Mouse (Mus musculus) midbrain, embryonic 15.5 days (tissue): ENCODE data around the gene Usp47. TPM values are rescaled to one million over a fixed set of nuclear protein-coding genes. Genes with fewer than 3 reads are reported as not detected.
"Not testable (repeated sequence)": the region's sequence is repeated elsewhere in the genome, so short reads cannot be mapped to it uniquely, and the experiment has no call there.

Source experiments
- ATAC-seq: fragments of 200-750 bp; cut with Nextera tagmentation; replicated peaks from 2 replicates; pipeline ENCODE4 v1.8.0; 2017; ENCODE audit warnings: moderate TSS enrichment
- H3K27ac ChIP-seq: fragments of 300-500 bp; sonication (generic); 2 replicates; pipeline ENCODE4 v1.5.1; 2015; ENCODE audit warnings: mild to moderate bottlenecking, inconsistent platforms
- H3K27me3 ChIP-seq: fragments of 300-500 bp; sonication (generic); replicated peaks from 2 replicates; pipeline ENCODE4 v1.6.1; 2015; ENCODE audit warnings: inconsistent platforms
- H3K36me3 ChIP-seq: fragments of 300-500 bp; sonication (generic); replicated peaks from 2 replicates; pipeline ENCODE4 v1.6.1; 2015; ENCODE audit warnings: inconsistent platforms
- H3K4me1 ChIP-seq: fragments of 300-500 bp; sonication (generic); 2 replicates; pipeline ENCODE4 v1.6.1; 2015; ENCODE audit warnings: inconsistent platforms
- H3K4me2 ChIP-seq: fragments of 300-500 bp; sonication (generic); 2 replicates; pipeline ENCODE4 v1.6.1; 2015; ENCODE audit warnings: inconsistent platforms, mild to moderate bottlenecking, moderate library complexity
- H3K4me3 ChIP-seq: fragments of 300-500 bp; sonication (generic); 2 replicates; pipeline ENCODE4 v1.5.1; 2015; ENCODE audit warnings: mild to moderate bottlenecking, inconsistent platforms
- H3K9ac ChIP-seq: fragments of 300-500 bp; sonication (generic); 2 replicates; pipeline ENCODE4 v1.6.1; 2015; ENCODE audit warnings: mild to moderate bottlenecking, inconsistent platforms
- H3K9me3 ChIP-seq: fragments of 300-500 bp; sonication (generic); 2 replicates; pipeline ENCODE4 v1.6.1; 2016; ENCODE audit warnings: inconsistent platforms
- WGBS: fragments of 180-500 bp; shearing (Covaris S2); methylation state at CpG from one replicate; pipeline ENCODE4 v1.1.7; 2015; ENCODE audit warnings: mixed read lengths; 5-methylcytosine and 5-hydroxymethylcytosine counted together
- polyA plus RNA-seq: library from polyadenylated mRNA; unstranded; fragments of >200 nt; fragmentation: Nextera tagmentation; extraction: Ambion mirVana; gene quantifications from 2 replicates; pipeline ENCODE4 v1.2.1, GENCODE M21; 2015

The Usp47 gene
- polyA plus RNA-seq, 1 experiment from 2014 or later, result 82.5 TPM

DNA sequence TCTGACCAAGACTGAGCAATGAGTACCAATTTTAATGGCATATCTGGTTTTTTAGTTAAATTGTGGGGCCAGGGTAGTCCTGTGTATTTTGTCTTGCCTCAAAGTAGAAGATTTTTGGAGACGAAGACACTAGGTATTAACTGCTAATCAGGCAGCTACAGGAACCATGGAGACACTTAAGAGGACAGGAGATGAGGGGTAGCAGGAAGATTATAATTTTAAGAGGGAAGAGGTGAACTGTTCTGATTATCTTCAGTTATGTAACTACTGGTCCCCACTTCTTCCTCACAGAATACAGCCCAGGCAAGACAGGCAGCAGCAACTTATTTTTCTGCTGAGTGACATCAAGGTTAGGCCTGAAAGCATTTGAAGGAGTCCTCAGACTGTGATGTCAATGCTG, 21.9 kb downstream of the Usp47 start:
- Histone ChIP-seq H3K4me1 (no peaks in the 10 kb centered on the region), H3K4me2 (no peak overlapping the region), H3K9ac (no peak overlapping the region), H3K27ac (no peak overlapping the region), H3K9me3 (no peaks in the 10 kb centered on the region), H3K4me3 (no peak overlapping the region), H3K27me3 (no peaks in the 10 kb centered on the region), H3K36me3 (no peaks in the 10 kb centered on the region)
- ATAC-seq, result no peak
- 87% methylated on average over 1 of the region's 1 CpGs for WGBS

GRCm38 (mm10) chr7:112045794-112046388, 22.6 kb downstream of the Usp47 start:
- Histone ChIP-seq H3K36me3 (no peaks in the 10 kb centered on the region), H3K4me2 (no peak overlapping the region), H3K4me3 (no peak overlapping the region), H3K9me3 (no peaks in the 10 kb centered on the region), H3K27me3 (no peaks in the 10 kb centered on the region), H3K9ac (no peak overlapping the region), H3K4me1 (no peaks in the 10 kb centered on the region), H3K27ac (no peak overlapping the region)
- ATAC-seq, result no peak
- WGBS, result 80% methylated on average over 3 of the region's 3 CpGs

DNA sequence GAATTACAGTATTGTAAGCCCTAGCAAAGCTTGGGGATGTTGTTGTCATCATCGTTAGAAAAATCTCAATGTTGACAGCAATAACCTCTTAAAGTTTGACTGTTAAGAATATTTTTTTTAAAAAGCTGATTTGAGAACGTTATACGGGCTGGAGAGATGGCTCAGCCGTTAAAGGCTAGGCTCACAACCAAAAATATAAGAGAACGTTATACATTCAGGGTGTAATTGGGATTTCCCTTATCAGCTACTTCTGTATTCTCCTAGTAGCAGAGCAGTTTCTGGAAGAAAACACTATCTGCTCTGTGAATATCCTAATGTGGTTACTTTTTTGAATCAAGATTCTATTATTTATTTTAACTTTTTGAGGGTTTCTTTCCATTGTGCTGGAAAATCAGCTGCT, 25.3 kb downstream of the Usp47 start:
- WGBS, result 95% methylated on average over 5 of the region's 5 CpGs
- H3K36me3 ChIP-seq, result no peaks in the 10 kb centered on the region
- H3K4me1 ChIP-seq, result no peaks in the 10 kb centered on the region
- H3K4me2 ChIP-seq, result no peak overlapping the region
- no peak overlapping the region for H3K4me3 ChIP-seq
- H3K9me3 ChIP-seq, result no peaks in the 10 kb centered on the region
- no peak for ATAC-seq
- no peak overlapping the region for H3K27ac ChIP-seq
- H3K9ac ChIP-seq, result no peak overlapping the region
- no peaks in the 10 kb centered on the region for H3K27me3 ChIP-seq

DNA sequence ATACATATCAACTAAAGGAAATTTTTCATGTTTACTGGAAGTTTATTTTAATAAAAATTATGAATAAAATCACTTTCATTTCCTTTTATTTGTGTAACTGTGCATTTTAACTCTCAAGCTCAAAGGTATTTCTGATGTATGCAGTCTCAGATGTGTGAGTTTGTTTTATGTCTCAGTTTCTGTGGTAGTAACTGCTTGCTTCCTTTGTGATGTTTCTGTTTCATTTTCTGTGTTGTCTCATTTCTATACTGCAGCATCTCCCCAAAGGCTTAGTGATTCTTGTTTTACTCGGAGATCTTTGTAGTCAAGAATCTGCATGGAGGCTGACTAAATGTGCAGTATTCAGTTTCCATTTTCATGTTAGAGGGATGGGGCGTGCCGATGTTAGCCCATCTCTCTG, 30.4 kb downstream of the Usp47 start:
- H3K27me3 ChIP-seq, result no peaks in the 10 kb centered on the region
- no peak overlapping the region for H3K9ac ChIP-seq
- H3K4me1 ChIP-seq, result no peaks in the 10 kb centered on the region
- 80% methylated on average over 3 of the region's 3 CpGs for WGBS
- ATAC-seq, result no peak
- no peak overlapping the region for H3K4me3 ChIP-seq
- H3K9me3 ChIP-seq, result no peaks in the 10 kb centered on the region
- no peak overlapping the region for H3K27ac ChIP-seq
- no peak overlapping the region for H3K4me2 ChIP-seq
- H3K36me3 ChIP-seq, result peaks cover 17% of the 10 kb centered on the region

DNA sequence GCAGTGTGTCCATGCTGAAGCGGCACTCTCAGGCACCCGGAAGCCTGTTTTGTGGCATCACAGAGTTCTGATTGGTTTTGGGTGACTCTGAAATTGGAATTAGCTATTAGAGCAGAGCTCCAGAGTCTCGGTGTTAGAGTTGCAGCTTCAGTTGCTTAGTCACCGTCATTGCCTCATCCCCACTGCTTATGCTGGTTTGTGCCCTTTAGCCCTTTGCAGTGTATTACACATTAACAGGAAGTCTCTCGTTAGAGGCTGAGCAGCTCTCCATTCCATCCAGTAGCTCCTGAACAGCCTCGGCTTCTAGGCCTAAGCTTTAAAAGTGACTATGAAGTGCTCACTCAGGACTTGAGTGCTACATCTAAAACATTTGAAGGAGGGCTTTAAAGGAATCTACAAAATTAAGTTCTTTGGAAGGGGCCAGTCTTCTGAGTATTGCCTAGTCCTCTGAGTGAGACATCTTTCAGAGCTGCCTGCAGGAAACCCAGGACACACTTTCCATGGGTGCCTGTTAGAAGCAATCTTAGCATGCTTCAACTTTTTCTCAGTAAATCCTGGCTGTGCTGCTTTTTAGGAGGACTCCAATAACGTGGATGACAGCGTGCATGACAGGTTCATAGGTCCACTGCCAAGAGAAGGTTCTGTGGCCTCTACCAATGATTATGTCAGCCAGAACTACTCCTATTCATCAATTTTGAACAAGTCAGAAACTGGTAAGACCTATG, 32.8 kb downstream of the Usp47 start:
- WGBS, result 87% methylated on average over 8 of the region's 8 CpGs
- Histone ChIP-seq H3K9ac (no peak overlapping the region), H3K4me2 (no peak overlapping the region), H3K36me3 (peaks cover 17% of the 10 kb centered on the region), H3K4me3 (no peak overlapping the region), H3K9me3 (no peaks in the 10 kb centered on the region), H3K27me3 (no peaks in the 10 kb centered on the region), H3K4me1 (no peaks in the 10 kb centered on the region), H3K27ac (no peak overlapping the region)
- ATAC-seq, result no peak

DNA sequence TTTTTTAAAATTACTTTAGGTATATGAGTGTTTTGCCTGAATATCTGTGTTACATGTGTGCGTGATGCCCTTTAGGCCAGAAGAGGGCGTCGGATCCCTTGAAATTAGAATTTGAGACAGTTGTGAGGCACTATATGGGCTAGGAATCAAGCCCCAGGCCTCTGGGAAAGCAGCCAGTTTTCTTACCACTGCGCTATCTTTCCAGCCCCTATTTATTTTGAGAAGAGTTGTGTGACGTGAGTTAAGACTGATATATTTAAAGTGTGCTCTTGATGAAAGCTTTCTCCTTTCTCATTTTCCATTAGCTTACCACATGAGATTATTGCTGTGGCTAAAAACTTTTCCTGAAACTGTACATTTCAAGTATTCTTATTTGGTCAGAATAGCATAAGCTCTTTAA, 51.6 kb downstream of the Usp47 start:
- H3K9ac ChIP-seq, result no peak overlapping the region
- no peaks in the 10 kb centered on the region for H3K9me3 ChIP-seq
- 93% methylated on average over 5 of the region's 5 CpGs for WGBS
- no peaks in the 10 kb centered on the region for H3K27me3 ChIP-seq
- no peak overlapping the region for H3K4me2 ChIP-seq
- no peak overlapping the region for H3K27ac ChIP-seq
- no peak for ATAC-seq
- peaks cover 4% of the 10 kb centered on the region; the same call in 1 of the 2 replicates for H3K36me3 ChIP-seq
- no peak overlapping the region for H3K4me3 ChIP-seq
- H3K4me1 ChIP-seq, result no peaks in the 10 kb centered on the region

DNA sequence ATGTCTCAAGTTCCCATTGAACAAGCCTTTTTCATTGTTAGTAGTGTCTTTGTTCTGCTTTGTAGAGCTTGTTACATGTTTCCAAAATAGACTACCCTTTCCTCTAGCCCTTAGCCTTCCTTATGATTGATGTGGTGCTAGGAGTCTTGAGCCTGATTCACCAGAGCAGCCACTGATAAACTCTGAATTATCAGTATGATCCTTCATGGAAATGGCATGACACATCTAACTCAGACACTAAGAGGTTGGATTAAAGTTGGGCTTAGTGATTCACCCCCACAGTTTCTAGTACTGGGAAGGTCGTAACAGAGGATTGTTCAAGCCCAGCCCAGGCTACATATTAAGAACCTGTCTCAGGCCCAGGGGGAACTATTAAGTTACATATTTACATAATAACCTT, 59.3 kb downstream of the Usp47 start:
- H3K9ac ChIP-seq, result no peak overlapping the region
- H3K27me3 ChIP-seq, result no peaks in the 10 kb centered on the region
- no peak overlapping the region for H3K4me3 ChIP-seq
- H3K4me1 ChIP-seq, result no peaks in the 10 kb centered on the region
- H3K36me3 ChIP-seq, result peaks cover 26% of the 10 kb centered on the region
- 92% methylated on average over 1 of the region's 1 CpGs for WGBS
- H3K9me3 ChIP-seq, result no peaks in the 10 kb centered on the region
- no peak overlapping the region for H3K27ac ChIP-seq
- no peak overlapping the region for H3K4me2 ChIP-seq
- ATAC-seq, result no peak

DNA sequence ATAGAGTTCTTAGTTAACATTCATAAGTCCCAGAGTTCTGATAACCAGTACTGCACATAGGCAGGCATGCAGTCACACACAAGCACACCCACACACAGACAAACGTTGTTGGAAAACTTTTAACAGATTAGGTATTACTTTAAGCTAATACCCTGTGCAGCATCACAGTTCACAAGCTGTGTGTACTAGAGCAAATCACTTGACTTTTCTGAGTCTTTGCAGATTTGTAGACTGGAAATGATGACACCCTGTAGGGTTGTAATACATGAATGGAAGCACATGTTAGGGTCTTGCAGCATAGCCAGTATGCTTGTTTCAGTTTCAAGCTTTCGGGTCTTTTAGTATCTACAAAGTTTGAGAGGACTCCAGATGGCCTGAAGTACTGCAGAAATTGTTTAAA, 60.9 kb downstream of the Usp47 start:
- Histone ChIP-seq H3K36me3 (peaks cover 30% of the 10 kb centered on the region), H3K4me1 (no peaks in the 10 kb centered on the region)
- ATAC-seq, result no peak

DNA sequence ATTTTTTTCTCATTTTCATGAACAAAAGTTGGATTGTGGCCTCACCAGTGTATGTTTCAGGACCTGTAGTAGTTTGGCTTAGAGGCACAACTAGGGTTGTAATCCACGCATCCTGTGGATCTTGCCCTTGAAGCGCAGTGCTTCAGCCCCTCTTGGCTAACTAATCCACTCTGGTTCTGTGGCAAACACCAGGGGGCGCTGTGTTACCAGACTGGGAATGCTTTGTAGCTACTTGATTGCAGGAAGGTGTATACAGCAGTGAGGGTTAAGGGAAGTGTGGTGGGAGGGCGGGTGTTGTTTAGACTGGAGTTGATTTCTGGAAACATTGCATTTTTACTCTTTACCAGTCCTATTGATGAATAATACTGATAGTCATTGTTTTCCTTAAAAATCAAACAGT, 61.8 kb downstream of the Usp47 start:
- H3K27ac ChIP-seq, result no peak overlapping the region
- no peaks in the 10 kb centered on the region for H3K4me1 ChIP-seq
- H3K36me3 ChIP-seq, result peaks cover 34% of the 10 kb centered on the region
- H3K9ac ChIP-seq, result no peak overlapping the region
- H3K4me3 ChIP-seq, result no peak overlapping the region
- no peaks in the 10 kb centered on the region for H3K9me3 ChIP-seq
- no peak for ATAC-seq
- no peaks in the 10 kb centered on the region for H3K27me3 ChIP-seq
- no peak overlapping the region for H3K4me2 ChIP-seq
- WGBS, result 42% methylated on average over 4 of the region's 4 CpGs

More for the DNA sequence above, 60.9 kb downstream of the Usp47 start:
- Histone ChIP-seq H3K27ac (no peak overlapping the region), H3K27me3 (no peaks in the 10 kb centered on the region), H3K9ac (no peak overlapping the region), H3K9me3 (no peaks in the 10 kb centered on the region), H3K4me2 (no peak overlapping the region), H3K4me3 (no peak overlapping the region)
- WGBS, result 86% methylated on average over 2 of the region's 2 CpGs

GRCm38 (mm10) chr7:112086186-112086585, 62.9 kb downstream of the Usp47 start:
- no peak for ATAC-seq
- no peak overlapping the region for H3K27ac ChIP-seq
- H3K27me3 ChIP-seq, result no peaks in the 10 kb centered on the region
- H3K9me3 ChIP-seq, result no peaks in the 10 kb centered on the region
- WGBS, result 91% methylated on average over 2 of the region's 2 CpGs
- H3K4me3 ChIP-seq, result no peak overlapping the region
- H3K9ac ChIP-seq, result no peak overlapping the region
- peaks cover 34% of the 10 kb centered on the region for H3K36me3 ChIP-seq
- no peaks in the 10 kb centered on the region for H3K4me1 ChIP-seq
- no peak overlapping the region for H3K4me2 ChIP-seq

DNA sequence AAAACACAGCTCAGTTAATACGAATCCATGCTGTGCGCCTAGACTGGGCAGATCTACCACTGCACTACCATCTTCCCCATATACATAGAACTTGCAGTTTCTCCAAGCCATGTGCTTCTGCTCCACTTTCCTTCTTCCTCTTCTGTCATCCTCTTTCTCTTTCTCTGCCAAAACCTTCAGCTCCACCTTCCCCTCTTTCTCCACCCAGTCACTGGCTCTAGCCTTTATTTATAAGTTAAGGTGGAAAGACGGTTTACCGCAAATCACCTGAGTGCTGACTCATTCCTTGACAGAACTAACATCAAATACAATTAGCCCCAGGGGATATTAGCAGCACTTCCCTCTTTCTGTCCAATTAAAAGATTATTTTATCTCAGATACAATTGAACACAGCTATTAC, 71.6 kb downstream of the Usp47 start:
- H3K27ac ChIP-seq, H3K4me3 ChIP-seq, H3K4me2 ChIP-seq, H3K4me1 ChIP-seq, ATAC-seq, H3K9me3 ChIP-seq, H3K27me3 ChIP-seq, H3K9ac ChIP-seq: not testable (repeated sequence)
- WGBS, result 89% methylated on average over 4 of the region's 4 CpGs
- H3K36me3 ChIP-seq, result peaks cover 32% of the 10 kb centered on the region

GRCm38 (mm10) chr7:112100887-112101286, 77.6 kb downstream of the Usp47 start:
- H3K4me3 ChIP-seq, result no peak overlapping the region
- no peak overlapping the region for H3K9ac ChIP-seq
- no peaks in the 10 kb centered on the region for H3K9me3 ChIP-seq
- no peak overlapping the region for H3K27ac ChIP-seq
- no peak for ATAC-seq
- H3K27me3 ChIP-seq, result no peaks in the 10 kb centered on the region
- H3K4me1 ChIP-seq, result no peaks in the 10 kb centered on the region
- 85% methylated on average over 2 of the region's 2 CpGs for WGBS
- H3K36me3 ChIP-seq, result peaks cover 21% of the 10 kb centered on the region; the same call in 1 of the 2 replicates
- H3K4me2 ChIP-seq, result no peak overlapping the region

DNA sequence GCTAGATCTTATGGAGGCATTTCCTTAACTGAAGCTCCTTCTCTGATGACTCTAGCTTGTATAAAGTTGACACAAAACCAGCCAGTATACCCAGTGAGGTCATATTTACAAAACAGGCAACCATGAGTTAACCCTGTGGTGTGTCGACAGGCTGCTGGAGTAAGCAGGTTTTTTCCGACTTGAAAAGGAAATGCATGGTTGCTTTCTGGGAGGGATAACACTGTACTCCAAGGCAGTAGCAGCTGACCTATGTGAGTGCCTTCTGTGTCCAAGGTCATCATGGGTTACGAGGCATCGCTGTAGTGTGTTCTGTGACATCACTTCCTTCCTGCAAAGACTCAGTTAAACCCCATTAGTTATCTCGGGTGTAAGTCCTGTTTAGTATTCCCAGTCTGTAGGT, 79.6 kb downstream of the Usp47 start:
- Histone ChIP-seq H3K36me3 (peaks cover 28% of the 10 kb centered on the region; the same call in 1 of the 2 replicates), H3K4me2 (no peak overlapping the region), H3K27me3 (no peaks in the 10 kb centered on the region), H3K9ac (no peak overlapping the region), H3K9me3 (no peaks in the 10 kb centered on the region), H3K4me3 (no peak overlapping the region), H3K4me1 (no peaks in the 10 kb centered on the region), H3K27ac (no peak overlapping the region)
- WGBS, result 84% methylated on average over 5 of the region's 5 CpGs
- no peak for ATAC-seq
